Mouse (Mus musculus): ENCODE results near the gene Pcdh8.
A peak's percentile ranks its signal among the peaks of the same experiment; 100 is the strongest.

The Pcdh8 gene

DNA sequence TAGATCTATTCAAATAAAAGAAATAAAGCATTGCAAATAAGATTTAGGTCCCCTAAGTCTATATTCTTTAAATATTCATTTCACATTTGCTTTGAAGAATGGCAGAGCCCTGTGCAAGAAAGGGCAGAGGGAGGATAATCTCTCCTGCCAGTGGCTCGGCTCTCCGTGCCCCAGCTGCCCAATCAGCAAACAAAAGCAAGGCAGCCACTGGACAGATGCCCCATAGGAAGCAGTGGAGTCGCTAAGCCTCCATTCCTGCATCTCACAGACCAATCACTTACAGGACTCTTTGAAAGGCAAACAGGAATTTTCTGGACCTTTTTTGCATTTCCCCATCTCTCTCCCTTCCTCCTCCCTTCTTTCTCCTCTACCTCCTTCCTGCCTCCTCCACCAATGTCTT lies 17.0 kb downstream of the Pcdh8 start:
- DNase-seq (ENCODE audit: low read depth, low spot score): no peak

DNA sequence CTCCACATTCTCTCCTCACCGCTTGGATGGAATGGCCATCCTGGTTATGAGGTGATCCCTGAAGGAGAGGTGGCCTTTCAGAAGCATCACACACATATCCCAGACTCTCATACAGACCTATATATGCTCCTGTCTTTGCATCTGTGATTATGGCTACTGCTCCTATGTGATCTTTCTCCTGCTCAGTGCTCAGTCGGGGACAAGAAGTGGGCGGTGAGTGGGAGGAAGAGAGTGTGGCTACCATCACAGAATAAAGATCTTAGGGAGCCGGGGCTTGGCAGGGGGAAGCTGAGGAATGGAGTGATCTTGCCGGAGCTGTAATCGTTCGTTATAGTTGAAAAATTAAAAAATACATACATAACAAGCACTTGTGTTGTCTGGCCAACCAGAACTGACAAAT lies 17.4 kb downstream of the Pcdh8 start:
- DNase-seq (ENCODE audit: low read depth, low spot score): no peak

DNA sequence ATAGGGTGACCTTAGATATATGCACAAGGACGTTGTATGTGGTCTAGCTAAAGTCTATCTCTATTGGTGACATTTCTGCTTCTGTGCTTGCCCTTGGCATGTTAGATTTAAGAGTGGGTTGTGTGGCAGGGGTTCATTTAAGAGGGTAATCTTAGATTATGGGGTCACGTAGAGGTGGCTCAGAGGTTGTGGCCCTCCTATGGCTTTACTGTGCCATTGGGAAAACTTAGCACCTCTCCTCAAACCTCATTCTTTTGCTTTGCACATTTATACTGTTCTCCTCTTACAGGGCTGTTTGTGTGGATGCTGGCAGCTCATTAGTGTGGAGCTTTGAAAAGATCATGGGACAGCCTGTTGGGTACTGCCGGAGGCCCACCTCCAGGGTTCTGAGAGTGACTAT lies 30.6 kb downstream of the Pcdh8 start:
- DNase-seq (ENCODE audit: low read depth, low spot score): no peak

DNA sequence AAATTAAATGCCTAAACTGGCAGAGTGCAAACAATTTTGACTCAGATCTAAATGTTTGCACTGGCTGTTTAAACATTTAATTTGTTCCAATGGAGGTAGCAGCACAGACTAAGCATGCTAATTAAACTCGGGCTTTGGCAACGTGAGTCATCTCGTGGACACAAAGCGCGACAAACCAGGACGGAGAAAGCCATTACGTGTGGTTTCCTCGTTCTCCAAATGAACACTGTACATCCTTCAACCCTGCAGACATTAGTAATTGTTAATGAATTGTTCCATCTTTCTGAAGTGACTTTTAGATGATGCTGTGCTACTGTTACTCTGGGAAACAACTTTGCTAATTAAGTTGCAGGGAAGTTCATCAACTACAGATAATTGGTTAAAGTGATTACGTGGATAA lies 32.7 kb downstream of the Pcdh8 start:
- DNase-seq (ENCODE audit: low read depth, low spot score): no peak

DNA sequence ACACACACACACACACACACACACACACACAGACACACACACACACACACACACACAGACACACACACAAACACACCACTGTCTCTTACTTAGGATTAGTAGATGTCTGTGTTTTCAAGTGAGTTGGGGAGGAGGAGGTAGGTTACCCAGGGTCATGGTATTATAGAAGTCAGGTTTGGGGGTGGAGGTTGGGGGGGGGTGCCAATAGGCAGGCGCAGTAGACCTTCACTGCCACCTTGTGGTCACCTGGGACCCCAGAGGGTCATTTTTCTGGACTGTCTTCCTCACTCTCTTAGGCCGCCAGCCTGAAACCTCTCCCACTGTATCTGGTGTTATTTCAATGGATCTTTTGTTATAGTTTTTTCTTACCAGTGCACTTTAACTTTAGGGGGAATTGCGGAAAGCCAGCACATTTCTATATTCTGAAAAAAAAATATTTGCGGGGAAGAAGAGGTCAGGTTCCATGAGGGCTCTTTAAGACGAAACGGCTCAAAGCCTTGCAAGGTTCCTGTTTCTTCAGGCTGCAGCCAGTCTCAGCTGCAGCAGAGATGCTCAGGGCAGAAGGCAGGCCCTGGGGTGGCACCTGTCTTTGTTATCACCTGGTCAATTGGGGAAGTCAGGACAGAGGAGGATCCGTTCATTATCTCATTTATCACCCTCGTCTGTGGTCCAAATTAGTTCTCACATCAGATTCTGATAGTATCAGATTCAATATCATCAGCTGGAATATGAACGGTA lies 33.3 kb downstream of the Pcdh8 start:
- peak; percentile 81 for DNase-seq (ENCODE audit: low read depth, low spot score)

DNA sequence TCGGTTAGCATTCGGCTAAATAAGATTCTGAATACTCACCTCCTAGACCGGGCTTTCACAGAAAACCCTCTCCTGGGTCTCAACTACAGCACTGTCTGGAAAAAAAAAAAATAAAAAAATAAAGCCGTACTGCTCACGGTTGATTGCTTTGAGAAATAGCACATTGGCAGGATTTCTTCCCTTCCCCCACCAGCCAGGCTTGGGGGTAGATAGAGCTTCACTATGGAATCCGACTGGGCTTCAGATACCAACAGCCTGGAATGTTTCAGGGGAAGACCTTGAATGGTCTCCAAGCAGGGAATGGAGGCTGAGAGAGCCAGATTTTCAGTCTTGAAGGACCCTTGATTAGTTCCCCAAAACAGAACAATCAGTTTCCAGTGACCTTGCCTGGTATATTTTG lies 34.3 kb downstream of the Pcdh8 start:
- no peak for DNase-seq (ENCODE audit: low read depth, low spot score)

DNA sequence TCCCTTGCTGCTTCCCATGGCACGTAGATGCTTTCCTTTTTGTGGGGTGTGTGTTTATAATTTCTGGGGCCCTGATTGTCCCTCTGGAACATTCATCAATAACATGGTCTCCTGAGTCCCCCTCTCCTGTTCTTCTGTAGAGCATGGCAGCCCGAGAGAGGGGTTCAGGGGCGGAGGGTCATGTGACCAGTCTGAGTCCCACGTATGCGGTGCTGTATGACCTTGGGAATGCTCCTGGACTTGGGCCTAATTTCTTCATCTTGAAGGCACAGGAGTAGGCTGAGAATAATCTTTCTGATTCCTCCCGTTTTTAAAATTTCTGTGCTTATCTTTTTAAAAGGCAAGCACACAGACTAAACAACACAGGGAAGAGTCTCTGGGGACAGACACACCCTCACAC lies 37.6 kb downstream of the Pcdh8 start:
- no peak for DNase-seq (ENCODE audit: low read depth, low spot score)

DNA sequence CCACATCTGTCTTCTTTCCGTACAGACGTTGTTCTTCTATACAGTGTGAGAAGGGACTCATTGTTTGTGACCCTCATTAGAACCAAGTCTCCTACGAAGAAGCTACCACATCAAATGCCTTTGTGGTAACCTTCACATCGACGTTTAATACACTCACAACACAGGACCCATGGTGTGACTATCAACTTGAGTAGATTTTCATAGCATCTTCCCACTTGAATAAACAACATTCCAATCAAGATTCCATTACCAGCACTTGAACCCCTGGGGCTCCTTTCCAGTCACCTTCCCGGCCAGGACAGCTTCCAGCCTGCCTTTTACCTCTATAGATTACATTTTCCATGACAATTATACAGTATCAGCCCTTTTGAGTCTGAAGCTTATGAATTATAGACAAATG lies 42.3 kb downstream of the Pcdh8 start:
- DNase-seq (ENCODE audit: low read depth, low spot score): no peak

DNA sequence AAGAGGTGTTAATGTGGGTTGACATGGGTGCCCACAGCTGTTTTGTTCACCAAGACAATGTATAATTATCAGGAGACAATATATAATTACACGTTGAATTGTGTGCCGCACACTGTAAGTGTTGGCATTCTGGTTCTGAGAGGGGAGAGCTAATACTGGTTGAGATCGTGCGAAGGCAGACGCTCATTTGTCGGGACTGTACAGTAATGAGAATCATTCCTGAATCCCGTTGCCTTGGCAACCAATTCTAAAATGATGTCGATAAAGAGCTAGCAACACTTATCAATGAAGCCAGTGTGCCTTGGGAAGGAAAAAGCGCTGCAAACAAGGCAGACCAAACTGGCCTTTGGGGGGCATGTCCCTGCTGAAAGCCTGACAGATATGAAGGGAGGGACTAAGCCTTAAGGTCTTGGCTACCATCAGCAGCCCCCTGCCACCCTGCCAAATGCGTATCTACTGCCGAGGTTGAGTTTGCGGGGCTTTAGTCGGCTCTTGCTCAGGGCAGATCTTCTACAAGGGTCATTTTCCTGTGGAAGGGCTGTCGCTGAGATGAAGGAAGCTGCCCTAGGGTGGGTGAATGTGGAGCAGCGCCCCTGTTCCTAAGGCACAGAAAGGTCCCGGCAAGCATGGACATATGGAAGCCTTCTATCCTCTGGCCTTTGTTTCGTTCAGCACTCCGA lies 47.0 kb downstream of the Pcdh8 start:
- DNase-seq (ENCODE audit: low read depth, low spot score): no peak

DNA sequence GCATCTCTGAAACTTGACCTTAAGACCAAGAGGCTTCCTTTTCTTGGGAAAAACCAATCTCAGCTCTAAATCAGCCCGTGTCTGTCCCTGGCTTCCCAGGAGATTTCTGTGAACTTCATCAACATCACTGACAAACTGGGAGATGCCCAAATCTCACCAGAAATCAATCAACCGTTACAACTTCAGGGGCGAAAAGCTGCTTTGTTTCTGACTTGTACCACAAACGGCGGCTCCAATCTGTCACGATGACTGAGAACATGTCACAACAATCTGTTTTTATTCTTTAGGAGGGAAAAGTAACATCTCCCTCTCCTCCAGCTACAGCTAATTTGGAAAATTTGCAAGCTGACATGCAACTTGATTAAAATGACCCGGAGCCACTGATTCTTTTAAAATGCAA lies 48.9 kb downstream of the Pcdh8 start:
- no peak for DNase-seq (ENCODE audit: low read depth, low spot score)

Data from A20 (cell line).